Mouse (Mus musculus) T-cell, adult 2 months (primary cell): Measurements from ENCODE around the gene Trim30b.
"Not testable (repeated sequence)": the region's sequence is repeated elsewhere in the genome, so short reads cannot be mapped to it uniquely, and the experiment has no call there.

ENCODE experiments used
- DNase-seq: peaks from one replicate; pipeline ENCODE4 v3.0.0; 2022; ENCODE audit warnings: low spot score

The Trim30b gene

GRCm38 (mm10) chr7:104369736-104370414 is at the start of gene Trim30b:
Trim30b (minus strand) TSS chr7:104369884.
- peak; percentile 50 for DNase-seq

DNA sequence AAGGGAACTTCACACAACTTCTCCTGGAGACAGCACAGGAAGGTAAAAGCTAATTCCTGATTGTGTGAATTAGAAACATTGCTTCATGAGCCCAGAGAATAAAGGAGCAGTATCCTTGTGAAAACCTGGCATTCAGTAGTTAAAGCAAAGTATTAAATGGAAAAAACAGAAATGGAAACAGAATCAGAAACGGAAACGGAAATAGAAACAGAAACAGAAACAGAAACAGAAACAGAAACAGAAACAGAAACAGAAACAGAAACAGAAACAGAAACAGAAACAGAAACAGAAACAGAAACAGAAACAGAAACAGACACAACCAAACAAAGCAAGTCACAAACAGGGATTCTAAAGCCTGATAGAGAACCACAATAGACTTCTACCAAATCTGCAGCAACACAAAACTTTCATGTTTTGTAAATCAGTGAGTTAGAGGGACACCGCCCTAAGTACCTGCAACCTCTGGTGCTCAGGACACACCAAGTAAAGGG is 34.8 kb upstream of the Trim30b start:
- no peak for DNase-seq

- DNase-seq, result no peak
Measured at GRCm38 (mm10) chr7:104401140-104401539, 31.5 kb upstream of the Trim30b start.

GRCm38 (mm10) chr7:104400698-104401097 is 31.0 kb upstream of the Trim30b start, which contains the start of gene Trim30c:
Trim30c (minus strand) TSS chr7:104400837.
- DNase-seq, result peak; percentile 22

DNA sequence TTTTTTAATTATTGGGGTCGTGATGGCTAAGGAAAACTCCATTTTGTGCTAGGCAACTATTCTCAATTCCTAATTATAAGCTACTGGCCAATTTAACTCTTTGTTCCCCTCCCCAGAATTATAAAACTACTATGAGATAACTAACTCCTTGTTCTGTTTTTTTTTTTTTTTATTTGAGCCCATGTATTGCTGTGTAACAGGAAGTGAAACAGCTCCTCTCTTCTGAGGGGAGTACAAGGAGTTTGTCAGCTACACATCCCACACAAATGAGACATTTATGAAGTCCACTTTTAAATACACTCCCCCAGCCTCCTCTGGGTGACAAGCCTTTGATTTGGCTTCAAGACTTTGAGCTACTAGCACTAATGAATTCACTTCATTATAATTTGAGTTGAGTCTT is 28.8 kb upstream of the Trim30b start:
- DNase-seq, result no peak

- DNase-seq, result no peak
Measured at GRCm38 (mm10) chr7:104366339-104366738, 3.3 kb downstream of the Trim30b start.

GRCm38 (mm10) chr7:104353600-104353967 is 16.1 kb downstream of the Trim30b start:
- no peak for DNase-seq

- DNase-seq, result peak; percentile 88
Measured at GRCm38 (mm10) chr7:104352717-104353599, 16.7 kb downstream of the Trim30b start, which contains the start of gene Trim12c. Trim12c (minus strand) TSS chr7:104353362.

GRCm38 (mm10) chr7:104348043-104348442 is 21.6 kb downstream of the Trim30b start:
- DNase-seq, result not testable (repeated sequence)

GRCm38 (mm10) chr7:104340744-104341143 is 28.9 kb downstream of the Trim30b start:
- not testable (repeated sequence) for DNase-seq

- not testable (repeated sequence) for DNase-seq
Measured at GRCm38 (mm10) chr7:104335547-104335946, 34.1 kb downstream of the Trim30b start.

GRCm38 (mm10) chr7:104329171-104329570 is 40.5 kb downstream of the Trim30b start, which contains the start of gene Trim34b:
Trim34b (plus strand) TSS chr7:104329471.
- DNase-seq, result not testable (repeated sequence)

DNA sequence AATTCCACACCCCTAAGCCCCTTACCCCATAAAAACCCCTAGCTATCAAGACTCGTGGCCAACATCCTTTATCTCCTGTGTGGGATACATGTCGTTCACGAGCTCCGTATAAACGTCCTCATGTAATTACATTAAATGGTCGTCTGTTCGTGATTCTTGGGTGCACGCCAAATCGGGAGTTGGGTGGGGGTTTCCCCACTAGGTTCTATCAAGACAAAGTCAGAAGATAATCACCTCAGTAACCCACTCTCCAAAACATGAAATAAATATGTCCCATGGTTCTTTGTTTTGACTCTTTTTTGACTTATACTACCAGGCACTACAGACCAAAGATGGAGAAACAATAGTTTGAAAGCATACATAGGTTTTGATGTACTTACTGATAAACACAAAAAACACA is 47.7 kb downstream of the Trim30b start:
- no peak for DNase-seq

GRCm38 (mm10) chr7:104315369-104316080 is 54.2 kb downstream of the Trim30b start, which contains the start of gene Trim12a:
Trim12a (minus strand) TSS chr7:104315466.
- DNase-seq, result not testable (repeated sequence)

- DNase-seq, result peak; percentile 41
Measured at GRCm38 (mm10) chr7:104314796-104315353, 54.8 kb downstream of the Trim30b start.
